Mouse (Mus musculus) cortical plate, adult 2 months (tissue): Measurements from ENCODE around the gene Sass6.

Experiments
- CTCF ChIP-seq: fragments of 200-500 bp; IDR thresholded peaks from 2 replicates; pipeline ENCODE4 v1.5.1; 2011; ENCODE audit warnings: mild to moderate bottlenecking, control low read depth, low read length; ENCODE audit not compliant: insufficient read depth; ENCODE audit errors: extremely low read depth
- POLR2A ChIP-seq: fragments of 200-500 bp; IDR thresholded peaks from 2 replicates; pipeline ENCODE4 v1.6.1; 2011; ENCODE audit warnings: mild to moderate bottlenecking, low read length, control low read depth; ENCODE audit not compliant: insufficient read depth; ENCODE audit errors: extremely low read depth

DNA sequence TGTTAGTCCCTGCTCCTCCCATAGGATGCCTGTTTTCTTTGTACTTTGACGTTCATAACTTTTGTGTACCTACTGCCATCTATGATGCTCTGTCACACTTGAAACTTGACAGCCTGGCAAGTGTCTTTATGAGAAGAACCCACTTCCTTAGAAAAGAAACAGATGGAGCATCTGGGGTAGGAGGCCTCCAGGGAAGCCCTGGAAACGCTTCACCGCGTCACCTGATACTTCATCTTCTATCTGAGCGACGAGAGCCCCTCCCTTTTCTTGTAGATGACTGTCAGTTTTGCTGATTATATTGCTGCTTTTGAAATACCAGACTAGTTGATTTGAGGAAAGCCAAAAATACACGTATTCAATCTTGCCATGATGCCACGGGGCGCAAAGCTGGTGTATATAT is 9.8 kb downstream of the Sass6 start:
- no peak for TF ChIP-seq CTCF
- no peak for TF ChIP-seq POLR2A
